ENCODE assay signal across 8 mouse cellular contexts in the genomic region with DNA sequence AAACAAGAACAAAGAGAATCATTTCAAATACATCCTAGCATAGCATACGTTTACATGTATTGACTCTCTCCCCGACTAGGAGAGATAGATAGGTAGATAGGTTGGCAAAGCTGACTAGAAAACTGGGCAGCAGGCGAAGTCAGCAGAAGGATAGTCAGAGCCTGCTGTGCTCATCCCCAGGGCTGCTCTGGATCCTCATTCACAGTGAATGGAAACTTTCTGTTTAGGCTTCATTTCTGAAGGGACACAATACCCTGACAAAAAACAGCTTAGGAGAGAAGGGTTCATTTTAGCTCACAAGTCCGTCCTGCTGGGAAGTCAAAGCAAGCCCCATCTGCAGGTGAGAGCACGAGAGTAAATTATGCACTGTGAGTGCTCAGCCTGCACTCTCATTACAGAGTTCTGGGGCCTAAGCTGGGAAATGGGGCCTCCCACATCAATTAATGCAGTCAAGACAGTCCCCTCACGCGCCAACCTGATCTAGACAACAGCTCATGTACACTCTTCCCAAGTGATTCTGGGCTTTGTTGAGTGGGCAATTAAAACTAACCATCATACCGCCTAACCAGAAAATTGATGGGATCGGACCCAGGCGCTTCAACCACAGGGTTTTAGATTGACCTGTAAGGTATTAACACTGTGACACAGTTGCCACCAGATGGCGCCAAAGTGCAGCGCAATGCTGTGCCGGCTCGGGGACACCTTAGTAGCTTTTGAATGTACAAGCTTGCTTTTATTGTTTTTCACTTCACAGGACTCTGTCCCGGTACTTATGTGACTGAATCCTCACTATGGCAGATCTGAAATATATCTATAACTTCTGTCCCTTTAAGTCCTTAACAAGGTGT. TPM values are rescaled to one million over a fixed set of nuclear protein-coding genes. Genes with fewer than 3 reads are reported as not detected.
A peak's percentile ranks its signal among the peaks of the same experiment; 100 is the strongest.
DNase-seq lines count a peak whose midpoint lies in the region; ATAC-seq lines count a peak whose summit lies in the region.

No protein-coding gene starts in this region.

- 20% methylated on average over 15 of the region's 15 CpGs for WGBS in hindbrain, embryonic 15.5 days

- no peak overlapping the region for H3K27ac ChIP-seq in hindbrain, embryonic 15.5 days (replicated peaks)

- no peak overlapping the region for H3K4me3 ChIP-seq in hindbrain, embryonic 15.5 days

- H3K4me2 ChIP-seq in hindbrain, embryonic 15.5 days, result no peak overlapping the region

- H3K36me3 ChIP-seq in hindbrain, embryonic 15.5 days, result peaks cover 4% of the 10 kb centered on the region

- H3K9me3 ChIP-seq in hindbrain, embryonic 15.5 days, result no peaks in the 10 kb centered on the region

- no peaks in the 10 kb centered on the region for H3K27me3 ChIP-seq in hindbrain, embryonic 15.5 days

- no peaks in the 10 kb centered on the region for H3K4me1 ChIP-seq in hindbrain, embryonic 15.5 days (replicated peaks)

- no peak overlapping the region for H3K9ac ChIP-seq in hindbrain, embryonic 15.5 days

- DNase-seq in R1 (ENCODE audit: low read depth, low spot score), result peak; percentile 85
- peak; percentile 92 to 94 for DNase-seq in cerebellum, postnatal 14 days
- peak; percentile 62 to 72 for DNase-seq in frontal cortex, postnatal 25 days (ENCODE audit: low spot score in 2 of 2)
- DNase-seq in layer of hippocampus, postnatal 25 days (ENCODE audit: extremely low spot score in 1 of 2, low spot score in 1 of 2), result peak; percentile 71 to 96
- peak; percentile 91 for DNase-seq in lung, postnatal 14 days
- peak; percentile 82 for DNase-seq in retina, postnatal 1 day
- DNase-seq in thymus, postnatal 36 days, result peak; percentile 63 to 72

- peak; percentile 89 for ATAC-seq in hindbrain, embryonic 15.5 days (ENCODE audit: low FRiP score, low read depth)

RNA-seq across cellular contexts. Expression of a gene that starts 42.4 kb away (rescaled TPM):
- 22.1 and 23.0 TPM in 2 replicates for polyA plus RNA-seq in hindbrain, embryonic 15.5 days (2015; fragmentation: Nextera tagmentation; extraction: Ambion mirVana)
- 10 to 100 TPM; 15.9 to 17.7 TPM for total RNA-seq in layer of hippocampus, postnatal 25 days (2021)

RNA-seq across cellular contexts. Expression of a gene that starts 42.8 kb away (rescaled TPM):
- 17.1 TPM in 2 replicates for polyA plus RNA-seq in hindbrain, embryonic 15.5 days (2015; fragmentation: Nextera tagmentation; extraction: Ambion mirVana)
- 10 to 100 TPM; 14.2 to 16.8 TPM for total RNA-seq in layer of hippocampus, postnatal 25 days (2021)
